Mouse (Mus musculus) bone marrow, adult 2 months (tissue): ENCODE data around the gene Aff1.

Source experiments
- CTCF ChIP-seq: fragments of 200-500 bp; IDR thresholded peaks from 2 replicates; pipeline ENCODE4 v1.5.1; 2011; ENCODE audit warnings: low read length, control low read depth; ENCODE audit not compliant: control insufficient read depth, insufficient read depth
- POLR2A ChIP-seq: fragments of 200-500 bp; IDR thresholded peaks from 2 replicates; pipeline ENCODE4 v1.6.1; 2011; ENCODE audit warnings: low read depth, mild to moderate bottlenecking, control low read depth, low read length, borderline replicate concordance; ENCODE audit not compliant: control insufficient read depth

- TF ChIP-seq POLR2A (no peak), CTCF (no peak)
These were observed 44.5 kb downstream of the Aff1 start for GRCm38 (mm10) chr5:103736553-103737207.
